Mouse (Mus musculus) frontal cortex, postnatal 14 days (tissue): Measurements from ENCODE around the gene Samsn1.
"Not testable (repeated sequence)": the region's sequence is repeated elsewhere in the genome, so short reads cannot be mapped to it uniquely, and the experiment has no call there.

Source experiments
- DNase-seq, 2 experiments: peaks; one replicate each; pipeline ENCODE4 v3.0.0; 2022; ENCODE audit warnings: low spot score in 2 of 2

Gene Samsn1

GRCm38 (mm10) chr16:75877170-75877569, 144.9 kb downstream of the Samsn1 start:
- DNase-seq, result no peak

GRCm38 (mm10) chr16:75875896-75876295, 146.2 kb downstream of the Samsn1 start:
- DNase-seq, result no peak

GRCm38 (mm10) chr16:75874508-75874907, 147.6 kb downstream of the Samsn1 start:
- DNase-seq, result no peak

- DNase-seq, result no peak
These were observed 149.8 kb downstream of the Samsn1 start for GRCm38 (mm10) chr16:75872241-75872640.

- DNase-seq, result no peak
These were observed 154.7 kb downstream of the Samsn1 start for GRCm38 (mm10) chr16:75867400-75867799.

- DNase-seq, result no peak
These were observed 156.6 kb downstream of the Samsn1 start for GRCm38 (mm10) chr16:75865505-75865904.

GRCm38 (mm10) chr16:75864673-75865072, 157.4 kb downstream of the Samsn1 start:
- DNase-seq, result no peak

GRCm38 (mm10) chr16:75856343-75856742, 165.7 kb downstream of the Samsn1 start:
- DNase-seq, result no peak

- no peak for DNase-seq
These were observed 166.7 kb downstream of the Samsn1 start for GRCm38 (mm10) chr16:75855402-75855801.

- DNase-seq, result no peak
These were observed 168.4 kb downstream of the Samsn1 start for GRCm38 (mm10) chr16:75853556-75854271.

- no peak for DNase-seq
These were observed 169.6 kb downstream of the Samsn1 start for GRCm38 (mm10) chr16:75852485-75852884.

GRCm38 (mm10) chr16:75849039-75849438, 173.0 kb downstream of the Samsn1 start:
- no peak for DNase-seq

GRCm38 (mm10) chr16:75843653-75844062, 178.4 kb downstream of the Samsn1 start:
- no peak for DNase-seq

- no peak for DNase-seq
These were observed 179.1 kb downstream of the Samsn1 start for GRCm38 (mm10) chr16:75843031-75843430.

GRCm38 (mm10) chr16:75842569-75842968, 179.5 kb downstream of the Samsn1 start:
- no peak for DNase-seq

GRCm38 (mm10) chr16:75837728-75838451, 184.2 kb downstream of the Samsn1 start:
- no peak for DNase-seq

- no peak for DNase-seq
These were observed 190.7 kb downstream of the Samsn1 start for GRCm38 (mm10) chr16:75831390-75831789.

- not testable (repeated sequence) for DNase-seq
These were observed 195.1 kb downstream of the Samsn1 start for GRCm38 (mm10) chr16:75826949-75827348.

- no peak for DNase-seq
These were observed 195.6 kb downstream of the Samsn1 start for GRCm38 (mm10) chr16:75826498-75826897.

- no peak for DNase-seq
These were observed 198.9 kb downstream of the Samsn1 start for GRCm38 (mm10) chr16:75823226-75823625.

- no peak for DNase-seq
These were observed 201.1 kb downstream of the Samsn1 start for GRCm38 (mm10) chr16:75820963-75821362.
